Mouse (Mus musculus): ENCODE data around the gene Tmem167b. TPM values are rescaled to one million over a fixed set of nuclear protein-coding genes. Genes with fewer than 3 reads are reported as not detected.

Gene Tmem167b
- polyA plus RNA-seq (2015; fragmentation: Illumina TruSeq; extraction: RNeasy Lipid Tissue Mini Kit (QIAGEN cat#74804); ENCODE audit: insufficient read depth, low replicate concordance): 53.6 TPM

DNA sequence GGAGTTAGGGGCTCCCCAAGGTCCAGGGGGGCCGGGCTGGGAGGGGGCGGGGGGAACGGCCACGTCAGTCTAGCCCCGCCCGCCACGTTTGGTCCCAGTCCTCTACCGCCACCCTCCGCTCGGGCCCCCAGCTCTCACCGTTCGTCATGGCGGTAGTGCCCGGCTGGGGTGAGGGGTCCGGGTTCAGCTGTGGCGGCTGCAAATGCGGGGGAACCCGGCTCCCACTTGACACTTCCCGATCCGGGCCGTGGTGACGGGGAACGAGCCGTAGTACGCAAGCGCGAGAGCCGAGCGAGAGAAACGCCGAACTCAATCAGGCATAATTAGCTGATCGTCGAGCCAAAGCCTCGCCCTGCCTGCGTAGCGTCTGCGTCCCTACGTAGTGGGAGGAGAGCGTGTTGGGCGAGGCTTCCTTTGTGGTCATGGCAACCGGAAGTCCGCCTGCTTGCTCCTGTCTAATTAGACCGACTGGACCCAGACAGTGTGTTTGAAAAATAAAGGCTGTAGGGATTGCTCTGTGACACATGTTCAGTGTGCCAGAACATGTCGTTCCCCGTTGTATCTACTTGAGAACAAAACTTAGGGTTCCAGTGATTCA is at the start of gene Tmem167b:
Tmem167b (minus strand) TSS at position 334 of the 598 bp plus-strand sequence.

DNA sequence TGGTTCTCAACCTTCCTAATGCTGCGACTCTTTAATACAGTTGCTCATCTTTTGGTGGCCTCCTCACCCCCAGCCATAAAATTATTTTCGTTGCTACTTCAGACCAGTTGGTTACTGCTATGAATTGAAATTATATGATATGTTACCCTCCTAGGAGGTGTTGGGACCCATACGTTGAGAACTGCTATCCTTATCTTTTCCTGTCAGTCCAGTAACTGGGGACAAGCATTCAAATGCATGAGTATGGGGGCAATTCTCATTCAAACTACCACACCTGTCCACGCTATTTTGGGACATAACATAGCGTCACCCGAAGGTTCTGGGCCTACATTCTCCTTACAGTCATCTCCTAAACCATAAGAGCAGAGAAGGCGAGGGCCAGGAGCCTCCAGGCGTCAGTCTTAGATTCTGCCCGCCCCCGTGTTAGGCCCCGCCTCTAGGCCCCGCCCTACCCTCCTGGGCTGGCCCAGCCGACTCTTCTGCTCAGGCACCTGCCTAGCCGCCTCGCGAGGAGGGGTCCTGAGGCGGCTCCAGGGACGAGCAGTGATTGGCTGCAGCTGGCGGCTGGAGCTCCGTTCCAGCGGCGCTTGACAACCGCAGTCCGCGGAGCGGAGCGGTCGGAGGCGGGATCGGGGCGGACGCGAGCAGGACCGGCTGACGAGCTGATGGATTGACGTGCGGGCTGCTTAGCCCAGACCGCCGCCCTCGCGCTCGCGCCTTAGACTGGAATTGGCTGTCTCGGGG is 28.7 kb upstream of the Tmem167b start, which contains the start of gene Wdr47:
Wdr47 (plus strand) TSS at position 494 of the 744 bp plus-strand sequence.

DNA sequence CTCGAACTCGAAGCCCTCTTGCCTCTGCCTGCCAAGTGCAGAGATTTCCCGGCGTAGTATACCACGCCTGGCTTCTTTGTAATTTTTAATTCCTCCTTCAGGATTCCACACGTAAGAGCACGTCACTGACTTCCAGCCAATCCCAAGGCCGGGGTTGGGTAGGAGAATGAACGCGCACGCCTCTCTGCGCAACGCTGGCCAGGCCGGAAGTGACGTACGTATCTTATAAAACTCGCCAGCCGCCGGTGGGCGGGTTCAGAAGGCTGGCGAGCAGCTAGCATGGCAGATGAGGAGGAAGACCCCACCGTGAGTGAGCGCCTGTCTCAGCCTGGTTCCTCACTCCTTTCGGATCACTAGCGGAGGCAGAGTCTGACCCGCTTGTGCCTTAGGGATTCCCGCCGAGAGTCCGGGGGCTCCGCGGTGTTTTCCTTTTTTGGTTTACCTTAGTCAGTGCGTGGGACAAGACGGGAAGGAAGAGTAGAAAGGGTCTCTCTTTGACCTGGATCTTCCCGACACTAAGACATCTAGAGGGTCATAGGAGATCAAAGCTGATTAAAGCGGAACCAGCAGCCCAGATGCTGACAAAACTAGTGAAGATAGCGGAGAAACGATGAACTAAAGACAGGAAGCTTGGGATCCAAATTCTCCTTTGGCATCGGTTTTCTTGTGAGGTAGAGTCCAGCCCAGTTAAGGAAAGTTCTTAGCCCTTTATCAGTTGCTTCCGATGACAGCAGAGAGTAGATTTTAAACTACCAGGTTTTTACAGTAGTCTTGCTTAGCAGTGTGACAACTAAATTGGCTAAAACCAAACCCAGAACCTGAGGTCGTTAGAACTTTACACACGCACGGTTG is 9.4 kb upstream of the Tmem167b start, which contains the start of gene Taf13:
Taf13 (plus strand) TSS at position 256 of the 852 bp plus-strand sequence.

DNA sequence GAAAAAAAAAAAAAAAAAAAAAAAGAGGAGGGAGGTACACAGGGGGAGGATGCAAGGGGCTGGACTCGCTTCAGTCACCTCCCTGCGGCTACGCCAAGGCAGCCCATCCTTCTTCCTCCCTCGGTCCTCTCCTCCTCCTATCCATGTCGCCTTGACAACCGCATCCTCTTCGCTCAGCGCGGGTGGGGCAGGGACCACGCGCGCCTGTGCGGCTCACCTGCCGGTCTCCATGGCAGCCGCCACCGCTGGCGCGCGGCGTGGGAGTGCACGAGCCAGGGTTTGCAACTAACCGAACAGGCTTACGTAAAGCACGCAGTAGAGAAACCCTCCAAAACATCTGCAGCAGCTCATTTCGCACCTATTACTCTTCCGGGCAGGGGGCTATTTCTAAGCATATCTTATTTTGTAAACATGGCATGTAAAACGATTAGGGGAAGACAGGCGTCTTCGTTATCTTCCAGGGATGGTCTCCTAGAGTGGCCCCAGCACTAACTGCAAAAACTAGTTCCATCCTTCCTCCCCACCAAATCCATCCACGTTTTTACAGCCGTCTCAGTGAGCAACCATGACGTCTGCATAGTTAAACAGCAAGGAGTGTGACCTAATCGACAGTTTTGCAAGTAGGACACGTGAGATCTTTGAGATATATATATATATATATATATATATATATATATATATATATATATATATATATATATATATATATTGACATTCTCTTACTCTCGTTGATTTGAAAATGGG is 25.6 kb downstream of the Tmem167b start, which contains the start of gene 5330417C22Rik:
5330417C22Rik (minus strand) TSS at position 20 of the 744 bp plus-strand sequence.

DNA sequence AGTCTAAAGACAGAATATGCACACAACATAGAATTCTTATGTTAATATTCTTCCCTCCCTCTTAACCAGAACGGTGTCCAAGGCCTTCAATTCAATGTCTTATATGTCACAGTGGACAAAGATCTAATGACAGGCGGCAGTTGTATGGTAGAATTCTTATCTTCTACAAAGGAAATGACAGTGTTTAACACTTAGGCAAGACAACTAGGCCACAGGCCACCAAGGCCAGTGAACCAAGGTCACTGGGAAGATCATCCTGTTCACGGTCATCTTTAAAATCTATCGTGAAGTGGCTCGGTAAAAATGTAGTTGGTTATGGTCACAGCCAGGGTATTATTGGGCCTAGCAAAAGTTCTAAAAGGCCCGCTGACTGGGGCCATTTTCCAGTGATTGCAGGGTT is 28.3 kb downstream of the Tmem167b start, which contains the start of gene 1700013F07Rik:
1700013F07Rik (plus strand) TSS at position 200 of the 400 bp plus-strand sequence.

Other genes starting within 250 kb of the Tmem167b start
- gene Mybphl, start 197.6 kb downstream of the Tmem167b start, polyA plus RNA-seq (2015; fragmentation: Illumina TruSeq; extraction: RNeasy Lipid Tissue Mini Kit (QIAGEN cat#74804); ENCODE audit: insufficient read depth, low replicate concordance): 0.19 TPM
- 3.7 TPM for gene Psrc1, start 178.6 kb downstream of the Tmem167b start, polyA plus RNA-seq (2015; fragmentation: Illumina TruSeq; extraction: RNeasy Lipid Tissue Mini Kit (QIAGEN cat#74804); ENCODE audit: insufficient read depth, low replicate concordance)
- gene Celsr2, start 146.9 kb downstream of the Tmem167b start, polyA plus RNA-seq (2015; fragmentation: Illumina TruSeq; extraction: RNeasy Lipid Tissue Mini Kit (QIAGEN cat#74804); ENCODE audit: insufficient read depth, low replicate concordance): 0.32 TPM
- 90.4 TPM for gene Sars, start 117.3 kb downstream of the Tmem167b start, polyA plus RNA-seq (2015; fragmentation: Illumina TruSeq; extraction: RNeasy Lipid Tissue Mini Kit (QIAGEN cat#74804); ENCODE audit: insufficient read depth, low replicate concordance)
- not detected for gene 1700013F07Rik, start 28.3 kb downstream of the Tmem167b start, polyA plus RNA-seq (2015; fragmentation: Illumina TruSeq; extraction: RNeasy Lipid Tissue Mini Kit (QIAGEN cat#74804); ENCODE audit: insufficient read depth, low replicate concordance)
- gene 5330417C22Rik, start 25.9 kb downstream of the Tmem167b start, polyA plus RNA-seq (2015; fragmentation: Illumina TruSeq; extraction: RNeasy Lipid Tissue Mini Kit (QIAGEN cat#74804); ENCODE audit: insufficient read depth, low replicate concordance): 2.3 TPM
- 48.4 TPM for gene Taf13, start 9.2 kb upstream of the Tmem167b start, polyA plus RNA-seq (2015; fragmentation: Illumina TruSeq; extraction: RNeasy Lipid Tissue Mini Kit (QIAGEN cat#74804); ENCODE audit: insufficient read depth, low replicate concordance)
- gene Wdr47, start 28.8 kb upstream of the Tmem167b start, polyA plus RNA-seq (2015; fragmentation: Illumina TruSeq; extraction: RNeasy Lipid Tissue Mini Kit (QIAGEN cat#74804); ENCODE audit: insufficient read depth, low replicate concordance): 19.3 TPM
- gene Clcc1, start 91.4 kb upstream of the Tmem167b start, polyA plus RNA-seq (2015; fragmentation: Illumina TruSeq; extraction: RNeasy Lipid Tissue Mini Kit (QIAGEN cat#74804); ENCODE audit: insufficient read depth, low replicate concordance): 61.5 TPM
- gene Gpsm2, start 159.8 kb upstream of the Tmem167b start, polyA plus RNA-seq (2015; fragmentation: Illumina TruSeq; extraction: RNeasy Lipid Tissue Mini Kit (QIAGEN cat#74804); ENCODE audit: insufficient read depth, low replicate concordance): 7.4 TPM
- 0.10 TPM for gene Aknad1, start 177.2 kb upstream of the Tmem167b start, polyA plus RNA-seq (2015; fragmentation: Illumina TruSeq; extraction: RNeasy Lipid Tissue Mini Kit (QIAGEN cat#74804); ENCODE audit: insufficient read depth, low replicate concordance)